Comparison of ENCODE assay signal across 8 mouse cellular contexts in genomic region chr13:45390962-45391853, GRCm38 (mm10). TPM values are rescaled to one million over a fixed set of nuclear protein-coding genes. Genes with fewer than 3 reads are reported as not detected.
DNase-seq lines count a peak whose midpoint lies in the region; ATAC-seq and TF ChIP-seq lines count a peak whose summit lies in the region.

No protein-coding gene starts in this region.

- H3K4me3 ChIP-seq in left cerebral cortex, adult 2 months, result peak overlapping the region; percentile 94
- peak overlapping the region; percentile 92 for H3K4me3 ChIP-seq in limb, embryonic 12.5 days (replicated peaks)
- H3K4me3 ChIP-seq in midbrain, embryonic 13.5 days (replicated peaks), result peak overlapping the region; percentile 71

- peaks cover 38% of the 10 kb centered on the region for H3K4me1 ChIP-seq in limb, embryonic 12.5 days (replicated peaks)
- peaks cover 19% of the 10 kb centered on the region for H3K4me1 ChIP-seq in midbrain, embryonic 13.5 days (replicated peaks)

- DNase-seq in left cerebral cortex, adult 2 months (ENCODE audit: extremely low spot score in 1 of 2, low spot score in 2 of 2), result no peak
- DNase-seq in left cerebral cortex, postnatal 14 days (ENCODE audit: low spot score in 2 of 2), result no peak
- DNase-seq in thymus, postnatal 0 days (ENCODE audit: low spot score), result peak; percentile 83
- no peak for DNase-seq in layer of hippocampus, adult 9-11 months

- 18% methylated on average over 19 of the region's 19 CpGs for WGBS in limb, embryonic 12.5 days
- WGBS in midbrain, embryonic 13.5 days, result 65% methylated on average over 19 of the region's 19 CpGs

- H3K27me3 ChIP-seq in limb, embryonic 12.5 days, result no peaks in the 10 kb centered on the region
- H3K27me3 ChIP-seq in midbrain, embryonic 13.5 days, result peaks cover 16% of the 10 kb centered on the region; the same call in 1 of the 2 replicates

- peak overlapping the region; percentile 89 for H3K9ac ChIP-seq in limb, embryonic 12.5 days (replicated peaks)
- H3K9ac ChIP-seq in midbrain, embryonic 13.5 days (replicated peaks), result peak overlapping the region; percentile 83

- H3K36me3 ChIP-seq in limb, embryonic 12.5 days, result peaks cover 12% of the 10 kb centered on the region; the same call in 1 of the 2 replicates
- no peaks in the 10 kb centered on the region for H3K36me3 ChIP-seq in midbrain, embryonic 13.5 days

- intact Hi-C loops in left cerebral cortex, adult 2 months (cut with DNase I), result loop anchor here (2.0 to 5.0 kb wide), 2 partner anchors 189 to 360 kb away; no protein-coding TSS in a partner anchor
- intact Hi-C loops in left cerebral cortex, postnatal 14 days (cut with DNase I), result loop anchor here (2.0 to 5.0 kb wide), 2 partner anchors 52 to 359 kb away; no protein-coding TSS in a partner anchor

- peak overlapping the region; percentile 84 for H3K4me2 ChIP-seq in limb, embryonic 12.5 days
- H3K4me2 ChIP-seq in midbrain, embryonic 13.5 days (replicated peaks), result peak overlapping the region; percentile 98

- no peak for TF ChIP-seq CTCF in left cerebral cortex, adult 2 months (IDR thresholded peaks at IDR 0.05)

- peak overlapping the region; percentile 91 for H3K27ac ChIP-seq in left cerebral cortex, adult 2 months
- peak overlapping the region; percentile 94 for H3K27ac ChIP-seq in limb, embryonic 12.5 days
- H3K27ac ChIP-seq in midbrain, embryonic 13.5 days, result no peak overlapping the region

- H3K9me3 ChIP-seq in limb, embryonic 12.5 days, result no peaks in the 10 kb centered on the region
- H3K9me3 ChIP-seq in midbrain, embryonic 13.5 days, result no peaks in the 10 kb centered on the region

- ATAC-seq in erythroid progenitor cell, adult 5-6 weeks (replicated peaks; ENCODE audit: low FRiP score, poor library complexity, severe bottlenecking), result 0 out of 2 replicates have a peak, but pooled peaks have one; percentile 27
- ATAC-seq in hematopoietic stem cell, adult 5-6 weeks (replicated peaks in 1 of 2; ENCODE audit: insufficient read depth in 1 of 2, low FRiP score in 2 of 2, low TSS enrichment in 1 of 2, low read depth in 1 of 2, poor library complexity in 2 of 2, severe bottlenecking in 2 of 2), result peak; percentile 47 to 65
- ATAC-seq in limb, embryonic 12.5 days (ENCODE audit: insufficient number of reproducible peaks, insufficient read depth, low FRiP score, low TSS enrichment, low read depth), result peak; percentile 53; the same call in 1 of the 2 replicates
- ATAC-seq in midbrain, embryonic 13.5 days, result no peak

RNA-seq across cellular contexts. Expression of gene Mylip, which starts 1.7 kb away (rescaled TPM):
- total RNA-seq in left cerebral cortex, adult 2 months (2021), result 10 to 100 TPM; 16.2 to 16.6 TPM
- total RNA-seq in left cerebral cortex, postnatal 14 days (2021), result 10 to 100 TPM; 26.4 to 30.8 TPM
- 43.2 and 55.8 TPM in 2 replicates for total RNA-seq in erythroid progenitor cell, adult 5-6 weeks (2015; ENCODE audit: low replicate concordance)
- 30.9 and 54.2 TPM in 2 replicates for total RNA-seq in erythroid progenitor cell, adult 5-6 weeks (2017; ENCODE audit: low replicate concordance)
- total RNA-seq in hematopoietic stem cell, adult 5-6 weeks (2017), result 26.1 and 30.1 TPM in 2 replicates
- polyA plus RNA-seq in limb, embryonic 12.5 days (2016; fragmentation: Nextera tagmentation; extraction: Ambion mirVana), result 25.4 and 25.6 TPM in 2 replicates
- polyA plus RNA-seq in midbrain, embryonic 13.5 days (2015; fragmentation: Nextera tagmentation; extraction: Ambion mirVana), result 3.7 TPM in 2 replicates
- 8.0 and 15.6 TPM in 2 replicates for polyA plus RNA-seq in thymus, postnatal 0 days (2015; fragmentation: Nextera tagmentation; extraction: Ambion mirVana)
